Mouse (Mus musculus) embryonic facial prominence, embryonic 14.5 days (tissue): ENCODE data around the gene D230025D16Rik. TPM values are rescaled to one million over a fixed set of nuclear protein-coding genes. Genes with fewer than 3 reads are reported as not detected.

ENCODE experiments used
- ATAC-seq: fragments of 200-750 bp; cut with Nextera tagmentation; 2 replicates; pipeline ENCODE4 v1.8.0; 2017; ENCODE audit warnings: low read depth, moderate number of reproducible peaks, moderate TSS enrichment
- DNase-seq: peaks from one replicate; pipeline ENCODE4 v3.0.0-alpha.2; 2015; ENCODE audit warnings: low spot score
- H3K27ac ChIP-seq: fragments of 300-500 bp; sonication (generic); replicated peaks from 2 replicates; pipeline ENCODE4 v1.5.1; 2014; ENCODE audit warnings: low read depth, mild to moderate bottlenecking, low read length, moderate library complexity
- H3K27me3 ChIP-seq: fragments of 300-500 bp; sonication (generic); replicated peaks from 2 replicates; pipeline ENCODE4 v1.6.1; 2014; ENCODE audit warnings: low read length; ENCODE audit not compliant: control insufficient read depth, insufficient read depth
- H3K36me3 ChIP-seq: fragments of 300-500 bp; sonication (generic); 2 replicates; pipeline ENCODE4 v1.6.1; 2014; ENCODE audit warnings: low read length, mixed read lengths; ENCODE audit not compliant: control insufficient read depth, insufficient read depth
- H3K4me1 ChIP-seq: fragments of 300-500 bp; sonication (generic); 2 replicates; pipeline ENCODE4 v1.6.1; 2014; ENCODE audit warnings: antibody characterized with exemption, low read length; ENCODE audit not compliant: control insufficient read depth, insufficient read depth
- H3K4me2 ChIP-seq: fragments of 300-500 bp; sonication (generic); 2 replicates; pipeline ENCODE4 v1.6.1; 2014; ENCODE audit warnings: low read depth, mild to moderate bottlenecking, low read length, moderate library complexity, mixed read lengths
- H3K4me3 ChIP-seq: fragments of 300-500 bp; sonication (generic); 2 replicates; pipeline ENCODE4 v1.5.1; 2014; ENCODE audit warnings: low read depth, mild to moderate bottlenecking, low read length
- H3K9ac ChIP-seq: fragments of 300-500 bp; sonication (generic); 2 replicates; pipeline ENCODE4 v1.6.1; 2014; ENCODE audit warnings: low read depth, mild to moderate bottlenecking, low read length, moderate library complexity, mixed read lengths
- H3K9me3 ChIP-seq: fragments of 300-500 bp; sonication (generic); 2 replicates; pipeline ENCODE4 v1.6.1; 2016; ENCODE audit warnings: low read length; ENCODE audit not compliant: control insufficient read depth
- WGBS: fragments of 180-500 bp; shearing (Covaris S2); extraction: QIAGEN DNeasy Blood & Tissue Kit; methylation state at CpG from one replicate; pipeline ENCODE4 v1.1.7; 2014; 5-methylcytosine and 5-hydroxymethylcytosine counted together
- polyA plus RNA-seq: library from polyadenylated mRNA; unstranded; fragments of >200 nt; fragmentation: Nextera tagmentation; extraction: Ambion mirVana; gene quantifications from 2 replicates; pipeline ENCODE4 v1.2.1, GENCODE M21; 2014

D230025D16Rik gene
- polyA plus RNA-seq, 1 experiment from 2014 or later: 25.4 TPM

DNA sequence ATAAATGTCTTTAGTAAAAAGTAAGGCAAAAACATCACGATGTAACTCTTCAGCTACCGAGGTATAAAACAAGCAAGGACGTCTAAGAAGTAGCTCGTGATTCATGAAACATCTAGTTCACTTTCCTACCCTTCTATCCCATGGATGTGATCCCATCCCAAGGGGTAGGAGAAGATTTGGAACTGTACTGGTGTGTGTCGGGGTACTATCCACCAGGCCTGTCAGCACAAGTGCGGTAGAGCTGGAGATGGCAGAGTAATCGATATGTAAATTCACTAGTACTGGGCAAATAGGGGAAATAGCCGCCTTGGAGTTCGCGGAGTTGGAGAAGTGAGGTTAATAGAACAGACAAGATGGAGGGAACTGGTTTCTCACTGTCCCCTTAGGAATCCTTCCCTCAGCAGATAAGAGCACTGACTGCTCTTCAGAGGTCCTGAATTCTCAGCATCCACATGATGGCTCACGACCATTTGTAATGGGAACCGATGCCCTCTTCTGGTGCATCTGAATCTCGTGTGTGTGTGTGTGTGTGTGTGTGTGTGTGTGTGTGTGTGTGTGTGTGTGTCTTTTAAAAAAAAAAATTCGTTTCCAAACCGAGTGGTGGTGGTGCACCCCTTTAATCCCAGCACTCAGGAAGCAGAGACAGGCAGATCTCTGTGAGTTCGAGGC, 38.4 kb downstream of the D230025D16Rik start:
- WGBS: 41% methylated on average over 16 of the region's 16 CpGs

DNA sequence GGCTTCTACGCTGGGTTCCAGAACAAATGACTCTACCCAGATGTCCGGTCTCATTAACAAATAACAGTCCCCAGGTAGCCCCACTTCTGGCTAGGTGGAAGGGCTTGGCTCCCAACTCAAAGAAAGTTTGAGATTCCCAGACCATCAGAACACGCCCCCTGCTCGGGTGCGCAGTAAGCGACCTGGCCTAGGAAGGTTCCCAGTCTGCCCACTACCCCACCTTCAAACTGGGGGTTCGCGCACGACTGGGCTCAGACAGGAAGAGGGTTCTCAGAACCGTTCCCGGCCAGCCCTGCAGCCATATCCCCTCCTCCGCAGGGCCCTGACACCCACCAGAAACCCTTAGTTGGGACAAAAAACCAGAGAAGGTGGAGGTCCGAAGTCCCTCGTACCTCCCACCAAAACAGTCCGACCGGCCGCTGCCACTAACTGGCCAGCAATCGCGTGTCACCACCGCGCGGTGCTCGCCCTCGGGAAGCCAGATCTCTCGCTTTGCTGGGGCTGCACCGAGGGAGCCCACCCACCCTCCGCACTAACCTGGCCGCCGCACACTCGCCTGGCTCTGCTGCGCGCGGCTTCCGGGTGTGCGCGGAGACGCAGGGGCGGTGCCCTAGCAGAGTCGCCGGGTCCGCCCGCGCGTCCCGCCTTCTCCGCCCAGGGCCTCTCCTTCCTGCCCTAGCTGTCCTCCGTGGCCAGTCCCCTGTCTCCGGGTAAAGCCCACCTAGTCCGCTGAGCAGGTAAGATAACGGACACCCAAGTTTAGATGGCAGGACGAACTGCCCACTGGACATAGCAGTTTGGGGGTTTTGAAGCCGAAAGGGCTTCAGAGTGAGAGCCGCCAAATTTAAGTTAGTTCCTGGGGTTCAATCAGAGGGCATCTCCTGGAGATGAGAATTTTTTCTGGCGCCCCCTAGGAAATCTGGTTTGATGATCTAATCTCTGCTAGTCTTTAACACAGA, 39.4 kb downstream of the D230025D16Rik start, which contains the start of the genes Tradd and Fbxl8:
Gene Tradd (minus strand): TSS at position 586 of the 959 bp plus-strand sequence.
Gene Fbxl8 (plus strand): TSS at position 625 of the 959 bp plus-strand sequence.
- Histone ChIP-seq H3K27ac (no peak within 1 kb of the TSS), H3K4me3 (peak within 1 kb of the TSS; percentile 72), H3K9me3 (peaks cover 8% of the 10 kb centered on the region; the same call in 1 of the 2 replicates), H3K4me2 (peak within 1 kb of the TSS; percentile 91), H3K27me3 (peaks cover 68% of the 10 kb centered on the region), H3K36me3 (no peaks in the 10 kb centered on the region), H3K4me1 (peaks cover 17% of the 10 kb centered on the region), H3K9ac (peak within 1 kb of the TSS; percentile 72)
- peak; percentile 53; the same call in 1 of the 2 replicates for ATAC-seq
- 2% methylated on average over 42 of the region's 54 CpGs for whole genome bisulfite sequencing
- peak; percentile 80 for DNase-seq

More for the DNA sequence above, 38.4 kb downstream of the D230025D16Rik start:
- Histone ChIP-seq H3K27ac (no peak overlapping the region), H3K4me3 (peak overlapping the region; percentile 72), H3K9me3 (peaks cover 8% of the 10 kb centered on the region; the same call in 1 of the 2 replicates), H3K36me3 (no peaks in the 10 kb centered on the region), H3K4me1 (peaks cover 11% of the 10 kb centered on the region), H3K27me3 (peaks cover 68% of the 10 kb centered on the region), H3K4me2 (peak overlapping the region; percentile 91), H3K9ac (no peak overlapping the region)
- no peak for ATAC-seq
- DNase-seq: no peak

DNA sequence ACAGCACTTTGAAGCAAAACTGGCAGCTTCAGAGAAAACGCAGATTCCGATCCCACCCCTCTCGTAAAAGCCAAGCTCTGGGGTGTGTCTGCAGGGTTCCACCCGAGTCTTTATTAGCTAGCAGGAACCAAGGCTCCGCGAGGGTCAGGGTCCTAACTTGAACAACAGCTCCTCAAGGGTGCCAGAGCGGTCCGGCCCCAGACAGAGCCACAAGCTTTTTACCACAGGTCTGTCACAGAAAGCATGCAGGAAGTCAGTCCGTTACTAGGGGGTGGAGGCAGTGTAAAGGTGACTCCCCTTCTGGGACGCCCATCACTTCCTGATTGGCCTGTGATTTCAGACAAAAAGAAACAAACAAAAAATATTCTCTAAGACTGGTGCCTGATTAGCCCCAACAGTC, 40.2 kb downstream of the D230025D16Rik start:
- ATAC-seq (no peak), DNase-seq (no peak)
- peaks cover 22% of the 10 kb centered on the region; the same call in 1 of the 2 replicates for H3K4me1 ChIP-seq
- H3K9ac ChIP-seq: peak overlapping the region; percentile 72; the same call in 1 of the 2 replicates
- H3K4me2 ChIP-seq: peak overlapping the region; percentile 91
- no peaks in the 10 kb centered on the region for H3K36me3 ChIP-seq
- 17% methylated on average over 10 of the region's 10 CpGs for WGBS
- no peak overlapping the region for H3K27ac ChIP-seq
- H3K4me3 ChIP-seq: peak overlapping the region; percentile 72
- peaks cover 8% of the 10 kb centered on the region; the same call in 1 of the 2 replicates for H3K9me3 ChIP-seq
- peaks cover 68% of the 10 kb centered on the region for H3K27me3 ChIP-seq

DNA sequence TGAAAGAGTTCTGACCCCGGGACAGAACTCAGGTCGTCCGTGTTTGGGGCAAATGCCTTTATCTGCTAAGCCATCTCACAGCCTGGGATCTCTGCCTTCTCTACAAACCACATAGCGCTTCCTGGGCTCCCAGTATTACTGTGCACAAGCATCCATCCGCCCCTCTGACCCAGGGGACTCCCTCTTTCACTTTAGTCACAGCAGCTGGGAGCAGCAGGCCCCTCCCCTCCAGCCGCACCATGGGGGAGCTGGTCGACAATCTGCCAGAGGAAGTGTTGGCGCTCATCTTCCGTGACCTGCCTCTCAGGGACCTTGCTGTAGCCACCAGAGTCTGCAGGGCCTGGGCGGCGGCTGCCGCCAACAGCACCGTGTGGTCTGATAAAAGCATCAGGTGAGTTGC, 41.8 kb downstream of the D230025D16Rik start:
- Histone ChIP-seq H3K9me3 (0 out of 2 replicates have a peak, but pooled peaks cover 4% of the 10 kb centered on the region), H3K36me3 (no peaks in the 10 kb centered on the region), H3K4me2 (no peak overlapping the region), H3K9ac (no peak overlapping the region), H3K4me1 (peaks cover 24% of the 10 kb centered on the region; the same call in 1 of the 2 replicates), H3K27me3 (peaks cover 70% of the 10 kb centered on the region), H3K27ac (no peak overlapping the region), H3K4me3 (no peak overlapping the region)
- DNase-seq: no peak
- WGBS: 19% methylated on average over 13 of the region's 13 CpGs
- no peak for ATAC-seq

DNA sequence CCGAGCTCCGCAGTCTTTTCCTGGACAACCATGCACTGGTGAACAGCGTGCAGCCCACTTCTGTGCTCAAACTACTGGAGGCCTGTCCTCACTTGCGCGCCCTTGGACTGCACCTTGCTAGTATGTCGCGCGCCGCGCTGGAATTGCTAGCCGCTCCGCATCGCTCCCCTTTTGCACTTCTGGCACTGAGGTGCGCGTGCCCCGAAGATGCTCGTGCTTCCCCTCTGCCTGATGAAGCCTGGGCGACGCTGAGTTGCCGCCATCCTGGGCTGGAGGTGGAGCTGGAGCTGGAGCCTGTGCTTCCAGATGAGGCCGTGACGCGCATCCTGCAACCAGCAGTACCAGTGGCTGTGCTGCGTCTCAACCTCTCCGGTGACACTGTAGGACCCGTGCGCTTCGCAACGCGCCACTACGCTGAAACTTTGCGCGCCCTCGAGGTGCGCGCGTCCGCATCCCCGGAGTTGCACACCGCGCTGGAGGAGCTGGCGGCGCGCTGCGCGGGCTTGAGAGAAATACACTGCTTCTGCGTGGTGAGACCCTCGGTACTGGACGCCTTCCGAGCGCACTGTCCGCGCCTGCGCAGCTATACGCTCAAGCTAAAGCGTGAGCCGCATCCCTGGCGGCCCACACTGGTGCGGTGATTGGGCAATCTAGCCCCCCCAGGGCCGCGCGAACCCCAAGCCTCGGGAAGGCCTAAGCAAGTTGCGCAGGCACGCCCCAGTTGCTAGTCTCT, 43.6 kb downstream of the D230025D16Rik start:
- Histone ChIP-seq H3K4me1 (peaks cover 24% of the 10 kb centered on the region; the same call in 1 of the 2 replicates), H3K9ac (peak overlapping the region; percentile 52), H3K9me3 (0 out of 2 replicates have a peak, but pooled peaks cover 4% of the 10 kb centered on the region), H3K4me2 (peak overlapping the region; percentile 88), H3K27me3 (peaks cover 86% of the 10 kb centered on the region), H3K4me3 (peak overlapping the region; percentile 50), H3K36me3 (no peaks in the 10 kb centered on the region), H3K27ac (no peak overlapping the region)
- ATAC-seq (peak; percentile 82), DNase-seq (peak; percentile 91)
- WGBS: under 1% methylated on average over 62 of the region's 65 CpGs

DNA sequence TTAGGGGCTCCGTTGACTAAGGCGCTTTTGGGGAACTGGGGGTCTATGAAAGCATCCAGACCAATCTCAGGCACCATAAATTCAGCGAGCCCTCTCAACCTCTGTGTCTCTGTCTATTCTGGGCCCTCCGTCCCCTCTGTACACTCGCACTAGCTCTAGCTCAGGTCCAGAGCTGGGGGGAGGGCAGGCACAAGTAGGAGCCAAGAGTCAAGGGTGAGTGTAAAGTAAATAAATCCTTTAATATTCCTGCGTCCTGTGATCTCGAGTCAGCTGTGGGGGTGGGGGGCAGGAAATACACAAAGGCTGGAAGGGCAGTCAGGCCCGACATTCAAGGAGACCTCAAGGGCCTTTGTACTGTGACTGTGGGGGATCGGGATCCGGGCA, 44.1 kb downstream of the D230025D16Rik start:
- Histone ChIP-seq H3K9me3 (0 out of 2 replicates have a peak, but pooled peaks cover 4% of the 10 kb centered on the region), H3K27ac (no peak overlapping the region), H3K4me3 (peak overlapping the region; percentile 50), H3K9ac (peak overlapping the region; percentile 26), H3K27me3 (peaks cover 91% of the 10 kb centered on the region), H3K4me2 (peak overlapping the region; percentile 88), H3K36me3 (no peaks in the 10 kb centered on the region), H3K4me1 (peaks cover 24% of the 10 kb centered on the region; the same call in 1 of the 2 replicates)
- DNase-seq: no peak
- ATAC-seq: no peak
- under 1% methylated on average over 10 of the region's 10 CpGs for WGBS

DNA sequence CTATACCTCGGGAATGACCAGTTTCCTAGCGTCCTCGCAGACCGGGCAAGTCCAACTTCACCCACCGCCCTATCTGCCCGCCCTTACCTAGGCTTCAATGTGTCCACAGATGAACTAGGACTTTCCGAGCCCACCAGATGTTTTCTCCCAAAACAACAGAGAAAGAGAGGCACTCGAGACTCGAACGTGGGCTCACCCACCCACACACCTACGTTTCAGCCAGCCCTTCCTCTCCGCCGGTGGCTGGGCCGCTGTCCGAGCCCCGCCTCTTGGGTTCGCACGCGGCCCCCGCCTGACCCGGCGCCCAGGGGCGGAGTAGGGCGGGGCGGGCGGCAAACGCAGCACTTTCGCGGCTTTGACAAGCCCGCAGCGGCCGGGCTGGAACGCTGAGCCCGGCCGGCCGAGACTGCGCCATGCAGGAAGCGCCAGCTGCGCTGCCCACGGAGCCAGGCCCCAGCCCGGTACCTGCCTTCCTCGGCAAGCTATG, 44.6 kb downstream of the D230025D16Rik start, which contains the start of gene Hsf4:
Gene Hsf4 (plus strand): TSS at position 341 of the 487 bp plus-strand sequence.
- H3K4me3 ChIP-seq: peak within 1 kb of the TSS; percentile 50
- peak within 1 kb of the TSS; percentile 88 for H3K4me2 ChIP-seq
- H3K4me1 ChIP-seq: peaks cover 24% of the 10 kb centered on the region; the same call in 1 of the 2 replicates
- ATAC-seq (0 out of 2 replicates have a peak, but pooled peaks have one; percentile 1), DNase-seq (no peak)
- H3K36me3 ChIP-seq: no peaks in the 10 kb centered on the region
- H3K27me3 ChIP-seq: peaks cover 95% of the 10 kb centered on the region
- H3K27ac ChIP-seq: no peak within 1 kb of the TSS
- 2% methylated on average over 20 of the region's 42 CpGs for WGBS
- H3K9ac ChIP-seq: peak within 1 kb of the TSS; percentile 52
- 0 out of 2 replicates have a peak, but pooled peaks cover 4% of the 10 kb centered on the region for H3K9me3 ChIP-seq
